23 mouse cellular contexts compared by ENCODE assay signal in genomic region chr15:40105712-40106111, GRCm38 (mm10). TPM values are rescaled to one million over a fixed set of nuclear protein-coding genes. Genes with fewer than 3 reads are reported as not detected.
"Had no signal": no experiment of that assay in that cellular context is flagged by ENCODE, and none has a peak within 500 bp of the region (broad histone marks: within the 10 kb centered on the region; RNA-seq: fewer than 3 reads in every experiment).

No protein-coding gene starts in this region.

- DNase-seq: liver, postnatal 0 days; lung, adult 2 months; lung, postnatal 14 days; lung, postnatal 36 days; right cerebral cortex, postnatal 25 days; right cerebral cortex, postnatal 4 days; spleen, adult 18-20 months; thymus, adult 18-20 months; thymus, postnatal 14 days; thymus, postnatal 36 days had no signal

- H3K27ac ChIP-seq: lung, embryonic 15.5 days; macrophage; midbrain, embryonic 13.5 days; midbrain, embryonic 15.5 days; neural tube, embryonic 12.5 days had no signal

- H3K4me1 ChIP-seq: lung, embryonic 15.5 days; midbrain, embryonic 13.5 days; midbrain, embryonic 15.5 days; neural tube, embryonic 12.5 days had no signal

- H3K4me2 ChIP-seq: lung, embryonic 15.5 days; midbrain, embryonic 11.5 days; midbrain, embryonic 13.5 days; midbrain, embryonic 15.5 days; neural tube, embryonic 12.5 days had no signal

- H3K9me3 ChIP-seq: lung, embryonic 15.5 days; megakaryocyte, embryonic 14.5 days; midbrain, embryonic 13.5 days; midbrain, embryonic 15.5 days; neural tube, embryonic 12.5 days had no signal

- H3K4me3 ChIP-seq: lung, embryonic 15.5 days; megakaryocyte, embryonic 14.5 days; midbrain, embryonic 13.5 days; midbrain, embryonic 15.5 days; neural tube, embryonic 12.5 days had no signal

- H3K9ac ChIP-seq: liver, postnatal 0 days; lung, embryonic 15.5 days; midbrain, embryonic 13.5 days; midbrain, embryonic 15.5 days; neural tube, embryonic 12.5 days had no signal

- H3K36me3 ChIP-seq: lung, embryonic 15.5 days; midbrain, embryonic 13.5 days; midbrain, embryonic 15.5 days; neural tube, embryonic 12.5 days had no signal

- H3K27me3 ChIP-seq: lung, embryonic 15.5 days; megakaryocyte, embryonic 14.5 days; midbrain, embryonic 13.5 days; midbrain, embryonic 15.5 days; neural tube, embryonic 12.5 days had no signal

- ATAC-seq: liver, postnatal 0 days; lung, postnatal 0 days; midbrain, embryonic 13.5 days; midbrain, embryonic 15.5 days had no signal

RNA-seq across cellular contexts. Expression of gene 9330182O14Rik, which starts 28.5 kb away (rescaled TPM):
- polyA plus RNA-seq: liver, postnatal 0 days; lung, adult 2 months; lung, embryonic 15.5 days; lung, postnatal 0 days; midbrain, embryonic 11.5 days; midbrain, embryonic 13.5 days; midbrain, embryonic 15.5 days; midbrain, postnatal 0 days; neural tube, embryonic 12.5 days; neural tube, embryonic 14.5 days; small intestine, adult 2 months; stomach, embryonic 14.5 days; stomach, embryonic 16.5 days had no signal
